Mouse (Mus musculus): Measurements from ENCODE around the gene Cog3.
"Not testable (repeated sequence)": the region's sequence is repeated elsewhere in the genome, so short reads cannot be mapped to it uniquely, and the experiment has no call there.

Gene Cog3

DNA sequence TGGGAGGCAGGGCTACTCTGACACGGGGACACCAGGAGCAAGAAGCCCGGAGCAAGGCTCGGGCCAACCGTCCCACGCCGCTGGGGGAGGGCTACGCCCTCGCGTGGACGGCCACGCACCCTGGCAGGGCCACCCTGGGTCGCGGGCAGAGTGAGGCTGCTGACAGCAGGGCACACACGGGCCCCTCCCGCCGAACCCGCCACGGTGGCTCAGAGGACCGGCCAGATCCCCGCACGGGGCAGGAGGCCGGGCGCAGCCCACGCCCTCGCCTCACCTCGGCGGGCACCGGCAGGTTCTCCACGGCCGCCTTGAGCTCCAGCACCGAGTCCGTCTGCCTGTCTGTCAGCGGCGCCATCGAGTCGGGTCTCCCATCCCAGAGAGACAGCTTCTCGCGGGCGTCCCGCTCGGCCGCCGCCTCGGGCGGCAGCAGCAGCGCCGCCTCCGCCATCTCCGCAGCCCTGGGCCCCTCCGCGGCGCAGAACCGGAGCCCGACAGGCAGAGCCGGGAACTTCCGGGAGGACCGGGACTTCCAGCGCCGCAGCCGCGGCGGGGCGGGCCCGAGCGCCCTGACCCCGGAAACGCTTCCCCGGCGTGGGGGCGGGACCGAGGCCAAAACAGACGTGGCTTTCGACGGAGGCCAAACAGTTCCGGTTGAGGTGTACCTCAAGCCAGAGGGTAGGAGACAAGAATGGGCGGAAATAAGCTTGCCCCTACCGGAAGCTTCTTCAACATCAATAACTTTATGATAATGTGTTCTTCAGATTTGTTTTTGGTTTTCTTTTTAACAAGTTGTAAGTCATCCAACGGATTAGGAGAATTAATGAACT, at the start of gene Cog3:
Gene Cog3, minus strand, starts transcription at position 527 of the 827 bp plus-strand sequence.
- DNase-seq (ENCODE audit: low spot score): peak; percentile 86

DNA sequence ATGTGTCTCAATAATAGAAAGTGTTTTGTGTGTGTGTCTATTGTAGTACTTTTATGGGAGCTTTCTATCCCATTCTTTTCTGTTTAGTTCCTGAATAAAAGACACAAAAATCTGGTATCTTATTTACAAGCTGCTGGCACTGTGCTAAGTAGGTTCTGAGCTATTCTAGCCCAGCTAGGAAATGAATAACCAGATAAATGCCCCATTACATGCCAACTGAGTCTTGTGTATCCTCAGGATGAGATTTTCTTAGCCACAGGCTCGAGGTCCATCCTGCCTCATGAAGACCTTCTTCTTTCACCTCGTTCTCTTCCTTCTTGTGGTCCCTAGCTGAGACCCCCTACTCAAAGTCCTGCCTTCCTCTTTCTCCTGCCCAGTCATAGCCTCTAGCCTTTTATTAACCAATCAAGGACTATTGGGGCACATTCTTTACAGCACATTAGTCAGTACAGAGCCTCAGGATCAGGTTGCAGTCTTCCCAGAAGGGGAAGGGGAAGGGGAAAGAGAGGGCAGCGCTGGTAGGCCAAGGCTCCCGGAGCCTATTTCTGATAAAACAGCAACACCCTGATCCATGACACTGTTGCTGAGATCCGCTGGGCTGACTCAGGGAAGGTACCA, 43.6 kb upstream of the Cog3 start:
- DNase-seq (ENCODE audit: low spot score): no peak

DNA sequence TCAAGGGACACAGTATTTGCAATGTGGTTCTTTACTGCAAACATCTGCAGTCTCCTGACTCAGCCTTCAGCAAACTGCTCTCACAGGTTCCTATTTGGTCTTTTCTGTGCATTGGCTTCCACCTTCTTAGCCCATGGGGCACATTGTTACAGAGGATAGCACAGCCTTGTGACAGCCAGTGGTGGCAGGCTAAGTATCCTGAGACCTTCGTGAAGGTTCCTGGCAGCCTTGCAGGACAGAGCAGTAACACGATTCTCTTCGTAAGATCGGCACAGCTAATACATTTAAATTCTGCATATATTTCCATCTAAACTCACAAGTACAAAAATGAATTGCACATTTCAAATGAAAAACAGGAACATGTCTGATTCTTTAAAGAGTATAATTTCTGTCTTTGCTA, 41.6 kb upstream of the Cog3 start:
- no peak for DNase-seq (ENCODE audit: low spot score)

DNA sequence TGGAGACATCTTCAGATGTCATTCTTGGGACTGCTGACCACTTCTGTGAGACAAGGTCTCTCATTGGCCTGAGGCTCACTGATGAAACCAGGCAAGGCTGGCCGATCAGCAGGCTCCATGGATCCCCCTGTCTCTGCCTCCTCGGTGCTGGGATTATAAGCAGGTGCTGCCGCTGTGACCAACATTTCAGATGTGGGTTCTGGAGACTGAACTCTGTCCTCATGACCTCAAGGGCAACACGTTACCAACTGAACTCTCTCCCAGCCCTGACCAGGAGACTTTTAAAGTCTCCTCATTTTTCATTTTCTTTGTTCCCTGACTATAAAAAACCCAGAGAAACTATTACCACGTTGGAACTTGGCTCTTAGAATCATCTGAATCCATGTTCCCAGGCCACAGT, 40.4 kb upstream of the Cog3 start:
- no peak for DNase-seq (ENCODE audit: low spot score)

DNA sequence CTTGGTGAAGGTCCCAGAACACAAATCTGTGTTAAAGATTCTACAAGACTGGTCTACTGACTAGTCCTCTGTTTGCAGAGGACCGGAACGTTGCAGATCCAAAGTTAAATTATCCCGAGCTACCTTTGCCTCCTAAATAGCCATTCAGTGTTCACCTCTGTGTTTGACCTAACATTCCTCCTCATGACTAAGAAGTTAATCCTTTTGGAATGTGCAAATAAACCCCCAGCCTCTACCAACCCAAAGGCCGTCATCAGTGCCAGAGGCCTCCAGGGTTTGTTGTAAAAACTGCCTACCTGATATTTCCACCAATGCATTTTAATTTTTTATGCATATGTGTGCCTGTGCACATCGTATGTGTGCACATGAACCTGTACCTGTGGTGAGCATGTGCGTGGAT, 40.0 kb upstream of the Cog3 start:
- no peak for DNase-seq (ENCODE audit: low spot score)

DNA sequence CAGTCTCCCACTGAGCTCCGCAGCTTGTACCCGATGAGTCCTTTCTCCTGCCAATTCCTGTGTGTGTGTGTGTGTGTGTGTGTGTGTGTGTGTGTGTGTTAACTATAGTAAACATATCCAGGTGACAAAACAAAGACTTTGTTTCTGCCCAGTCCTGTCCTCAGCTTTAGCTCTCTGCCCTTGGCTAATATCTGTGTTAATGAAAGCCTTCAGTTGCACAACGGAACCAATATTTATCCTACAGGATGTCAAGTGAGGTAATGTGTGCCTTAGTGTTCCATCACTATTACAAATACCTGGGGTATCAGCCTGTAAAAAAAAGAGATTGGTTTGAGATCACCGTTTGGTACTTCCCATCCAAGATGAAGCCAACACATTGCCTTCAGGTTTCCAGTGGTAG, 38.8 kb upstream of the Cog3 start:
- DNase-seq (ENCODE audit: low spot score): no peak

DNA sequence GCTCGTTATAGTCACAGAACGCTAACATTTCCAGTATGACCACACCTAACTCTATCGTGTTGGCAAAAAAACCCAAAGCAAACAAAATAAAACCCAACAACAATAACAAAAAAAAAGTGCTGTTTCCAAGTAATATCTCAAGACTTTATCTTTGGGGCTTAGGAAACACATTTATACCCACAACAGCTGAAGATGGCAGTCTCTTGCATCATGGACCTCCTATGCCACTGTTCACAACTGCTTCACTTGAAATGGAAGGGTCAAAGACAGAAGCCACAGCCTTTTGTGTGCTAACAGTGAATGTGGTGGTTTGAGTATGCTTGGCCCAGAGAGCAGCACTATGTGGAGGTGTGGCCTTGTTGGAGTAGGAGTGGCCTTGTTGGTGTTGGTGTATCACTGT, 37.1 kb upstream of the Cog3 start:
- DNase-seq (ENCODE audit: low spot score): no peak

DNA sequence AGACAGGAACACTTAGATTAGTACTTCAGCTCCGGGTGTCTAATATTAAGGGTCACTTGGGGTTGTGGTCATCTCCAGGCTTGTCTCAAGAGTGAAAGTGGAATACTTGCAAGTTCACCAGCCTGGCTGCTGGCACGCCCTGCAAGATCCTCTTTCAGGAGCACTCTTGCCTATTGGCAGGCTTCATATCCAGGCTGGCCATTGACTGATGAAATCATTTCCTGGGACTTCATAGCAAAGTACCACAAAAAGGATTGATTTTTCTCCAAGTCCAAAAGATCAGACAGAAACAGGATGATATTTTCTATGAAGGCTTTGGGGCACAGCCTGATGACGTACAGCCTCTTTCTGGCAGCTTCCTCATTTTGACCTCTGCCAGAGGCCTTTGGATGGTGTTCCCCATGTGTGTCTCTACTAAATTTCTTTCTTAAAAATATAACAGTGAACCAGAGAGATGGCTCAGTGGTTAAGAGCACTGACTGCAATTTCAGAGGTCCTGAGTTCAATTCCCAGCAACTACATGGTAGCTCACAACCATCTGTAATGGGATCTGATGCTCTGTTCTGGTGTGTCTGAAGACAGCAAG, 36.2 kb upstream of the Cog3 start:
- no peak for DNase-seq (ENCODE audit: low spot score)

DNA sequence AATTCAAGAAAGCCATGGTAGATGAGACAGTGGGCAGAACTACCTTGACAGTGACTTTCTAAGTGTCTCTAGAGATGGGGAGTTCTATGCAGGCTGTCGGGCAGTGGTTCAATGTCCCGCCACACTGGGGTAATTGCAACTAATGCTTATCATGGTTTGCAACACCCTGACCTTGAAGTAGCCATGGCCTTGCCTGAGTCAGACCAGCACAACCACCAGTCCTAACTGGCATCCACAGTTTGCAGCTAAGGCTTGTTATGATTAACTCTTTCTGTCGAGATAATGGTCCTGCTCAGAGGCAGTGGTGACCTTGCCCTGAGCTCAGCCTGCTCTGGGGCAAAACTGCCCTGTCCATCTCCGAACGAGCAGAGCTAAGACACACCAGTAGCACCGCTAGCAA, 35.0 kb upstream of the Cog3 start:
- no peak for DNase-seq (ENCODE audit: low spot score)

DNA sequence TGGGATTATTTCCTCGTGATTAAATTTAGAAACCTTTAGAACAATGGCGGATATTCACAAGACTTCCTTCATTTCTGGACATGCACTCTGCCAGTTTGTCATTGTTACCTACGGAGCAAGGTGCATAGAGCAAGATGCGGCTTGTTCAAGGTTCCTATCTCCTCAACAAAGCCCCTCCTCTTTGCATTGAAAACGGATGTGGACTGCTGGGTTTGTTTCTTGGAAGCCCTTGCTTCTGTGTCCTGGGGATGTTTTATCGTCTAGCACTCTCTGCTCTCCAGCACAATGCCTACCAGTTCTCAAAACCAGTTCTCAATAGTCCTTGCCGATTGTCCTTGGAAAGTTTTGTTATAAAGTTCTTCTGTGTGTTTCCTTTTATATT, 33.5 kb upstream of the Cog3 start:
- DNase-seq (ENCODE audit: low spot score): peak; percentile 68

DNA sequence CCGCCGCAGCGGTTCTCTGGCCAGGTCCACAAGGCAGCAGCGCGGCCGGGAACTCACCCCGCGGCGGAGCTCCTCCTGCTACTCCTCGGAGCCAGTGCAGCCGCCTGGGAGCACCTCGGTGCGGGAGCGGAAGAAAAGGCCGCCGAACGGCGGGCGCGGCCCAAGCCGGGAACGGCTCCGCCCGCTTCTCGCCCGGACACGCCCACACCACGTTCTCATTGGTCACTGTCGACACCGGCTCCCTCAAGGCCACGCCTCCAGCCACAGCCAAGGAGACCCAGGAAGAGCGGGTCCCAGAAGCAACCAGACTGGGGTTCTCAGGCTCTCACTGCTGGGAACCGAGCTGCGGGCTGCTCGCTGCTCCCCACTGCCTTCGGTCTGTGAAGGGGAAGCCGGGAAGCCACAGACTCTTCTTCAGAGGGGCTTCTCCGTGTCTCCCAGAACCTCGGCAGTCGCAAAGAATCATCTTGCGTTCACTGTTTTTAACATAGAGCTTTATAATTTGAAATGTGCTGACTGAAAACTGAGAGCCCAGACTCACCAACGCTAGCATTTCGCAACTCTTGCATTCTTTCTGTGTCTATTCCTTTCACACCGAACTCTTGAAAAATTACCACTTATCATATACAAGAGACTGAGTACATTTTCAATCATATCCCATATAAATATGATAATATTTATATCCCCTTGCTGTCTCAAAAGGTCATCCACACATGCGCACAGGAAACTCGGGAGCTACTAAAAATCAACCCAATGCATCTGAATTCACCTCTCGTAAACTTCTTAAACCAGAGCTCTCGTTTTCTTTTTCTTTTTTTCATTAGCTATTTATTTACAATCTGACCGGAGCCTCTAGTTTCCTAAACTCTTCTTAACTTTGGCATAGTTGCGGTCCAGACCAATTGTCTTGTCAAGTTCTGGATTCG, 32.8 kb upstream of the Cog3 start, which contains the start of gene Slc25a30:
Gene Slc25a30, minus strand, starts transcription at position 170 of the 926 bp plus-strand sequence.
- peak; percentile 95 for DNase-seq (ENCODE audit: low spot score)

DNA sequence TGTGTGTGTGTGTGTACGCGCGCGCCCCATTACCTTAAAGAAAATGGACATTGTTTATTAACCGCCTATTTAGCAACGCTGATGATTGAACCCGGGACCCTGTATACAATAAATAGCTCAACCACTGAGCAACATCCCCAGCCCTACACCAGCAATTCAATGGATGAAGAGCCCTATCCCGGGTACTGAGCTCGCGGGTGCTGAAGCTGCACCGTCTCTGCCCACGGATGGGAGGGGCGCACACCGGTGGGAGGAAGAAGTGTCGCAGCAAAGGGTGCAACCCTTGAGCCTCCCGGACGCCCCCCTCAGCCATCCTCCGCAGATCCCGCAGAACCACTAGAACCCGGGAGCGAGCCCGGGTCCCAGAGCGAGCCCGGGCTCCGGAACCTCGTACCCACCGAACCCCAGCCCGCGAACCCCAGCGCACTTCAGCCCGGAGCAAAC, 32.1 kb upstream of the Cog3 start:
- DNase-seq (ENCODE audit: low spot score): no peak

DNA sequence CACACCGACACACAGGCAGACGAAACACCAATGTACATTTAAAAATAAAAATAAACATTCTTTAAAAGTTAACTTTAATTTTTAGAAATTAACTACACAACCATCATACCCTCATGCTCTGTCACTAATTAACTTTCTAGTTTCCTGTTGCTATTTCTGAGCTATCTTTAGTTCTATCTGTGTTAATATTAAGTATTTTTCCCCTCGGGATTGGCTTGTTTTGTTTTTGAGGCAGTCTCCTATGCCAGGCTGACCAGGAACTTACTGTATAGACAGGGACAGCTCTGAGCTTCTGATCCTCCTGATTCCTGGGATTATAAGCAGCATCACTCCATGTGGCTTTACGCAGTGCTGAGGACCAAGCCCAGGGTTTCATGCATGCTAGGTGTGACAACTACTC, 25.6 kb upstream of the Cog3 start:
- no peak for DNase-seq (ENCODE audit: low spot score)

DNA sequence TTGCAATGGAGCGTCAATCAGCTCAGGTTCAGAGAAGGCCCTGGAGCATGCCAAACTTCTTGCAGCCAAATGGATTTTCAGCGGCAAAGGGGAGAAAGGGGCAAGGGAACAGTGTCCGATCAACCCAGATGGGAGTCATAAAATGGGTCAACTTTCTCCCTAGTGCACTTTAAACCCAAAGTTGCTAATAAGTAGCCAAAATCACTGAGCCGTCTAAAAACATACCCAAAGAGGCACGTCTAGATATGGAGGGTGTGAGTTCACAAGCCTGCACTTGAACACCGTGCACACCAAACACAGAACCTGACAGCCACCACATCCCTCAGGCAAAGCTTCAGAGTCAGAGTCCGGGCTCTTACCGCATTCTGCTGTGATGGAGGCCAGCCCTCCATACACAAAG, 22.3 kb upstream of the Cog3 start:
- DNase-seq (ENCODE audit: low spot score): no peak

DNA sequence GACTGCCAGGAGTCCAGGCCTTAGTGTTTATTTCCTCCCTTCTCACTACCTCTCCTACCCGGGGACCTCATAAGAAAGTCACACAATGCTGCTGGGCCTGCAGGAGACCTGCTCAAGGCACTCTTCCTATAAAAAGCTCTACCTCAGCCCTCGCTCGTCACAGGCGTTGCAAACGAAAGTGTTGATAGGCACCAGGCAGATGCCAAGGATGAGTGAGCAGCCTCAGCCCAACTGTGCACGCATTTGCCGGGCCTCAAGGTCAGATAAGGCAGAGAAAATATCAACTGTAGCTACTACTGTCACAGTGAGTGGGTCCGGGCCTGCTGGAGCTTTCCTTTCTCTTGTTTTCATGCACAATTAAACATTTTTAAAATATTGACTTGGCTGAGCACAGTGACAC, 19.1 kb upstream of the Cog3 start:
- no peak for DNase-seq (ENCODE audit: low spot score)

DNA sequence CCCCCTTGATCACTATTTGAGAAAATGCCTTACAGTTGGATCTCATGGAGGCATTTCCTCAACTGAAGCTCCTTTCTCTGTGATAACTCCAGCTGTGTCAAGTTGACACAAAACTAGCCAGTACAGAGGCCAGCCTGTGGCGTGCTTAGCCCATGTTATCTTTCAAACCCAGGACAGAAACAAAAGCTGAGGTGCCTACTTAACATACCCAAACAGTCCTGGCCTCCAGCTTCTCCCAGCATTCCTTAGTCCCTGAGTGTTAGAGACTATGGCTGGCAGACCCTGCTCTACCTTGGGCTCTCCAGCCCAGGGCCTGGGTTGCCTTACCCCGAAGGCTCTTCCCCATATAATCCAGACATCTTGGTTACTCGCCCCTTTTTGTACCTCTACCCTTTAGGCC, 18.1 kb upstream of the Cog3 start:
- not testable (repeated sequence) for DNase-seq (ENCODE audit: low spot score)

DNA sequence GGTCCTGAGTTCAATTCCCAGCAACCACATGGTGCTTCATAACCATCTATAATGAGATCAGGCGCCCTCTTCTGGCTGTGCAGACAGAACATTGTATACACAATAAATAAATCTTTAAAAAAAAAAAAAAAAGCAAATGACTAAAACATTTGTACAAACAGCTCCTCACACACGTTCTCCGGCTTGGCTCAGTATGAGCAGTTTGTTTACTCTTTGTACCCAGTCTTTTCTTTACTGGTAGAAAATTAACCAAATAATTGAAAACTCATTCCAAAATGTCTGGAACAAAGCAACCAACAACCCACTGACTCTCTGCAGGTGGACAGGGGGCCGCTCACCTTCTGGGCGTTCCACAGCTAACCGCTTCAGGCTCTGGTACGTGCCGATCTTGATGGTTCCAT, 16.8 kb upstream of the Cog3 start:
- no peak for DNase-seq (ENCODE audit: low spot score)

DNA sequence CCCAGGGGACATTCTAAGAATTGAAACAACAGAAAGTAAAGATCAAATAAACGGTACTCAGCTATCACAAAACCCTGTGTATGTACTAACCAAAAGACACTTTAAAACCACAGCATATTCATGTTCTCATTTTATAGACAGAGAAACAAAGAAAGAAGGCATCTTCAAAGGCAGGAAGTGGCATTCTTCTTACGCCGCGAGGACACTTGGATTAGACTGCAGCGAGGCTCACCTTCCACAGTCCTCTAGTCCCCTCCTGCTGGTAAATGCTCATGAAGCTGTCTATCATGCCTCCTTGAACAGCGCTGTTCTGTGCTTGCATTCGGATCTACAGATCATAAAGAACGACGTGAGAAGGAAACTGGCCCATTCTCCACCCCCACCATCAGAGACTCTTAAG, 15.0 kb upstream of the Cog3 start:
- DNase-seq (ENCODE audit: low spot score): no peak

DNA sequence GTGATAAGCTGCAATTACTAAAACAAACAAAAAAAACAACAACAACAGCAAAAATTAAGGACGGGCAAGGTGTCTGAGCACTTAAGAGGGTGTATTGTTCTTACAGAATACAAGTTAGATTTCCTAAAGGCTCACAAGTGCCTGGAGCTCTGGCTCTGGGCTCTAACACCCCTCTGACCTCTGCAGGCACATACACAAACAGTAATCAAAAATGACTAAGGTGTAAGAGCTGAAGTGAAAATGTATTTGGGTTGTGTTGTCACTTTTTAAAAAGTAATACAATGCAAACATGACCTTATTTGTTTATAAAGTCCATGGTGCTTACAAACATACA, 13.9 kb upstream of the Cog3 start:
- DNase-seq (ENCODE audit: low spot score): no peak

DNA sequence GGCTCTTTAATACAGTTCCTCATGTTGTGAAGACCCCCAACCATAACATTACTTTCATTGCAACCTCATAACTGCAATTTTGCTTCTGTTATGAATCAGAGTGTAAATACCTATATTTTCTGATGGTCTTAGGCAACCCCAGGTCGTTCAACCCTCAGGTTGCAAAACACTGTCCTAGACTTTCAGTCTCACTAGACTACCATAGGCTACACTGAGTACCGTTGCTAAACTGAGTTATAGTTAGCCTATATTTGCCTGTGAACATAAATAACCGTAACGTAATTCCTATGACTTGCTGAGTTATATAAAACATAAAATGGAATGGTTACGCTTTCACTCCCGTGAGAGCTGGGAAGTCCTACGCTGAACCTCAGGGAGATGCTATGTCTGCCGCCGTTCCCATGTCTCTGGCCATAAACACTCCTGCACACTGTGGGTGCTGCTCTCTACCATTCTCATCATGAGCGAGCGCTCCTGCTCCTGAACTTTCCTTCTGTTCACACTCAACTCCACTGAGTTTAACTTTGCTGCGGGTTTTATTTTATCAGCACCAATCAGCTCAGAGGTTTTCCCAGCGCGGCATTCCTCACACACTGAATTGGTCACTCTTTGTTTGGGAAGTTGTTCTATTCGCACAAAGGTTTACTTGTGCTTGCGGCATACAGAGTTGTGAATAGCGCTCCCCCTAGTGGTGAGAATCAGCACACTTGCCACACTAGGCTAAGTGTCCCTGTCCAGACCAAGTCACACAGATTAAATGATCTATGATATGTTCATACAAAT, 13.4 kb upstream of the Cog3 start:
- peak; percentile 68 for DNase-seq (ENCODE audit: low spot score)

DNA sequence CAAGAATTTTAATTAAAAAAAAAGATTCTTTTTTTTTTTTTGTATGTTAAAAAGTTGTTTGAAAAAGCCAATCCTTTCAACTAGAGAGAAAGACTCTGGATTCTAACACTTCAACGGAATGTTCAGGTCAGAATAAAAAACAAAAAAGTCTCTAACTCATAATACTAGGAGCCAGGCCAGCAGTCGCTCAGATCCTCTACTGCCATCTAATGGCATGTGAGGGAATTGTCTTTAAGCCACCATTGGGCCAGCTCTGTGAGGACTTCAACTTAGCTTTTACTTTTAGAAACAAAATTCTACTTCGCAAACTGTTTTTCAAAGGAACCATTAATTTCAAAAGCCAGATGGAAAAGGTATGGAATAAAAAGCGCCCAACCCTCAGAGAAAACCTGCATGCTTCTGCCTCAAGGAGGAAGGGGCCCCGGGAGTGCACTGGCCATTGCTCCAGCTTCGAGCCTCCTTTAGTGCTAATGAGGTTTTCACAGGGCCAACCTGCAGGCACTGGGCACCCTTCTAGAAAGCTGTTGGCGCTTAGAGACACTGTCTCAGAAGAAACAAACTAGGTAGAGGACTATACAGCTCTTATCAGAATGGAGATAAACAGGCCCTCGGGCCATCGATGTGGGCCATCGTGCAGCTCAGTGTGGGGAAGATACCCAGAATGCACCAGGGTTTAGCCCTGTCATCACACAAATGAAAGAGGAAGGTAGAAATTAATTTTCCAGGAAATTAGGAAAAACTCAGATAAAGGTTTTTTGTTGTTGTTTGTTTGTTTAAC, 6.9 kb upstream of the Cog3 start:
- DNase-seq (ENCODE audit: low spot score): peak; percentile 75
